Mouse (Mus musculus) gastrocnemius, postnatal 36 days (tissue): Measurements from ENCODE around the gene Man2a1. TPM values are rescaled to one million over a fixed set of nuclear protein-coding genes. Genes with fewer than 3 reads are reported as not detected.

ENCODE experiments used
- DNase-seq, 2 experiments: peaks; one replicate each; pipeline ENCODE4 v3.0.0; 2022
- intact Hi-C: fragments of 180-260 bp; cut with DNase I; formaldehyde crosslinking; loops from one replicate; pipeline ENCODE4 v1.15.1; 2025
- total RNA-seq, 2 experiments: library from RNA; stranded (reverse); gene quantifications; 2 replicates each; pipeline ENCODE4 v1.2.3; 2021

Gene Man2a1
- total RNA-seq, 2 experiments from 2014 or later, result 6.9 to 7.6 TPM

GRCm38 (mm10) chr17:64621649-64622351 is 21.3 kb downstream of the Man2a1 start:
- intact Hi-C loops, result no loop called here
- no peak for DNase-seq

- no peak for DNase-seq
- intact Hi-C loops, result no loop called here
Measured at GRCm38 (mm10) chr17:64622352-64622886, 21.9 kb downstream of the Man2a1 start.

- intact Hi-C loops, result no loop called here
- DNase-seq, result no peak
Measured at GRCm38 (mm10) chr17:64624439-64624838, 23.9 kb downstream of the Man2a1 start.

- intact Hi-C loops, result no loop called here
- DNase-seq, result no peak
Measured at GRCm38 (mm10) chr17:64628796-64629195, 28.3 kb downstream of the Man2a1 start.

DNA sequence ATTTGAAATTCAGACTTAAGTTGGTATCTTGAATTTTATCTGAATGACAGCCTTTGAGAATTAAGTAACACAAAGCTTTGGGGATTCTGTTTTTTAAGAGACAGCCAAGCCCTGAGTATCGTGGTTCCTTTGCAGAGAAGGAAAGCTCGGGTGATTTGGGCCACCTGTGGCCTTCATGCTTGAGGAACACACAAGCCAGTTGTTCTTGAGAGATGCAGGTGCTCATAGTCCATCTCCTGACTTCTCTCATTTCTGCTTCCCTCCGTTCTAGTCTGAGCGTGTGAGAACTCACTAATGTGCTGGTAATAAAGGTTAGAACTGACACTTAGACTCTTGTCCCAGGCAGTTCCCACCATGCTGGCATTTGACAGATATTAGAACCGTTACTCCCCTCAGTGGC is 28.9 kb downstream of the Man2a1 start:
- intact Hi-C loops, result no loop called here
- DNase-seq, result no peak

GRCm38 (mm10) chr17:64630506-64630905 is 30.0 kb downstream of the Man2a1 start:
- no peak for DNase-seq

GRCm38 (mm10) chr17:64637868-64638537 is 37.5 kb downstream of the Man2a1 start:
- intact Hi-C loops, result no loop called here
- DNase-seq, result no peak

More at GRCm38 (mm10) chr17:64630506-64630905, 30.0 kb downstream of the Man2a1 start:
- intact Hi-C loops, result no loop called here

GRCm38 (mm10) chr17:64641376-64641775 is 40.8 kb downstream of the Man2a1 start:
- intact Hi-C loops, result no loop called here
- no peak for DNase-seq

GRCm38 (mm10) chr17:64643644-64644043 is 43.1 kb downstream of the Man2a1 start:
- intact Hi-C loops, result no loop called here
- DNase-seq, result no peak

DNA sequence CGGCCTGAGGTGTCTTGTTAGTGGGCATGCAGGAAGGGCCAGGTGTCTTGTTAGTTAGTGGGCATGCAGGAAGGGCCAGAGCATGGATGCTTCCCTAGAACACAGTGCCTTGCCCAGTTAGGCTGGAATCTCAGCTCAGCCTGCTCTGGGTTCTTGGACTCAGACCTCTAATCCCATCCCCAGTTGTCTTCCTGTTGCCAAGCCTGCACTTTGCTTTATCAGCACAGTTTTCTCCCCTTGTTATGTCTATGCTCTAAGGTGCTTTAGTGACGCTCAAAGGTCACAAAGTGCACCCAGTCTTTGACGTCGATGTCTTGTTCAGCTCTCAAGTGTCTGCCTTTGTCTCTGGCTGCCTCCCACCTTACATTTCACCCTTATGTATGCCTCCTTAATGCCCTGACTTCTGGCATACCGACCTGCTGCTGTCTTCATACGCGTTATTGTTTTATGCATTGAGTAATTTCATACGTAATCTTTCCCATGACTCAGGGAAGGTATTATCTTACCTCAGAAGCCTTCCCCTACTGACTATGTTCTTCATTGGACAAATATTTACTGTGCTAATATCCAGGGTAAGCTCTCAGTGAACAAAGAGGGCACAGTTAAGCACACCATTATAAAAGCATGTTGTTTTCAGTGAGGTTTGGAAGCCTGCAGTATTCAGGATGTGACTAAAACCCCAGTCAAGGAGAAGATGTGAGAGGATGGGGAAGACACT is 44.5 kb downstream of the Man2a1 start:
- intact Hi-C loops, result no loop called here
- DNase-seq, result no peak

DNA sequence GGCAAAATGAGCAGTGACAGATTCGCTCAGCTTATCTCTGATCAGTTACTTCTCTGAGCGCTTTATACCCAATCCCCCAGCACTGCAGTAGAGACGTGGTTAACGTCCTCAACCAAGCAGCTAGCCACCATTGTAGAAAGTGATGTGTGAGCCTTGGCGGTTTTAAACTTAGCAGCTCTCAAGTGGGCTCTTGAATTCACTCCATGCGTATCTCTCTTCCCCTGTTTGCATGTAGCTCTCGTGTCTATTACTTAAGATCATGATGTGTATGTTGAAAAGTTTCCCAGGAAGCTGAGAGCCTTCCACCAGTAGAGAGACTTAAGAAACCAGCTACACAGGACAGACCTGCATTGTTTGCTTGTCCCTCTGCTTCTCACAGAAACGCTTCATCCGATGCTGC is 46.9 kb downstream of the Man2a1 start:
- intact Hi-C loops, result no loop called here
- DNase-seq, result no peak

GRCm38 (mm10) chr17:64650702-64651101 is 50.2 kb downstream of the Man2a1 start:
- intact Hi-C loops, result no loop called here
- DNase-seq, result no peak

DNA sequence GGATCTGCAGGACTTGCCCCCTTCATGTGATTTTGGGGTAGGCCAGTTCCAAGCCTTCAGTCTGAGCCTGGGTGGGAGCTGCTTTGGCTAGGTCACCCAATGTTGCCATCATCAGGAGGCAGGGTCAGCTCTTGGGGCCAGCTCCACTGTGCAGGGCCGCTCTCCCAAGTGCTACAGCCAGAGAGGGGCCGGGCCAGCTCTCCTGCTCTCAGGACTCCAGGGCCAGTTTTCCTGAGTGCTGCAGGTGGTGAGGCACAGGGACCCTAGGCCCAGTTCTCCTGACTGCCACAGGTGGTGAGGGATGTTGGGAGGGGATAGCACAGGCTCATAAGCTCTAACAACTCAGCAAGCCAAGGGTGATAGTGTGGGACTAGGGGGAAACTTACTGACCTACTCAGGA is 53.1 kb downstream of the Man2a1 start:
- no peak for DNase-seq
- intact Hi-C loops, result no loop called here

GRCm38 (mm10) chr17:64659682-64660081 is 59.1 kb downstream of the Man2a1 start:
- no peak for DNase-seq
- intact Hi-C loops, result no loop called here

DNA sequence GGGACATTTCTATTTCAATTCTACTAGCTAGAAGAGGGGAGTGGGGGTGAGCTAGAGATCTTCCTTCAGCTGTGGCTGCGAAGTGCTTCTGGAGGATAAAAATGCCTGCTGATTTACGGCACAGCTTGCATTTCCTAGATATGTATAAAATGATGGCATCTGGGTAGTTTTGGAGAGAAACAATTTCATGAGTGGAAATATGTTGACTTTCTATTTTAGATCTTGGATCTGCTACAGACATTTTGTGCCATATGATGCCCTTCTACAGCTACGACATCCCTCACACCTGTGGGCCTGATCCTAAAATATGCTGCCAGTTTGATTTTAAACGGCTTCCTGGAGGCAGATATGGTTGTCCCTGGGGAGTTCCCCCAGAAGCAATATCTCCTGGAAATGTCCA is 66.0 kb downstream of the Man2a1 start:
- DNase-seq, result no peak
- intact Hi-C loops, result no loop called here

GRCm38 (mm10) chr17:64668504-64668903 is 68.0 kb downstream of the Man2a1 start:
- intact Hi-C loops, result no loop called here
- DNase-seq, result no peak

GRCm38 (mm10) chr17:64674401-64674800 is 73.9 kb downstream of the Man2a1 start:
- intact Hi-C loops, result no loop called here
- DNase-seq, result no peak

- intact Hi-C loops, result no loop called here
- DNase-seq, result no peak
Measured at GRCm38 (mm10) chr17:64674980-64675379, 74.4 kb downstream of the Man2a1 start.

DNA sequence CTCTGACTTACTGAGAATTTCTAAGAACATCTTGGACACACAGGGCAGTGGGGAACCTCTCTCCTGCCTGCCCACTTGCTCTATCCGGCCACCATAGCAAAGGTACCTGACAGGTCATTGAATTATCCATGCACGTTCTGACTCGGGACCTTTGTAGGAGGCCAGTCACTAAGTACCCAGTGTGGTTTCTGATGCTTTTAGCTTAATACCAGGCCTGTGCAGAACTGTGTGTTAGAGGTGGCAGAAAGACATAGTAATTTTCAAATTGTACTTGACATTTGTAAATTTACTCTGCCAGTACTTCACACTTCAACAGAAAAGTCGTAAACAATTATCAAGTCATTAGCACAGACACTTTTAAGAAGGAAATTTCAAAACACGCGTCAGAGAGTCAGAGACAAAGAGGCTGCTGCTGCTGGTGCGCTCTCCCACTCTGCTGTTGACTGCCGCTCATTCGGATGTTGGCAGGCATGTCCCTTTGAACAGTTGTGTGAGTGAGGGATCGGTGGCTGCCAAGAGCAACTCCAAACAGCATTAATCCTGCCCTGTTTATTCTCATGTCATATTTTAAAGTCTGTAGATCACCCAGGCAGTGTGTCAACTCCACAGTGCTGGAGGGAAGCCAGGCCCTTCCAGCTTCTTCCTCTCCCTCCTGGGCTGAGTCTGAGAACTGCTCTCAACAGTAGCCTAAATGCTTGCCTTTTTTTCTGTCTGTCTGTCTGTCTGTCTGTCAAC is 76.4 kb downstream of the Man2a1 start:
- intact Hi-C loops, result no loop called here
- DNase-seq, result no peak

- DNase-seq, result no peak
- intact Hi-C loops, result loop anchor here (5.0 kb wide), 2 partner anchors 36 to 79 kb away; partner anchors contain the start of gene Man2a1
Measured at GRCm38 (mm10) chr17:64681461-64681860, 80.9 kb downstream of the Man2a1 start.
